Mouse (Mus musculus) bone marrow macrophage, adult 2 months (primary cell): ENCODE data around the gene Myo1g. TPM values are rescaled to one million over a fixed set of nuclear protein-coding genes. Genes with fewer than 3 reads are reported as not detected.
A peak's percentile ranks its signal among the peaks of the same experiment; 100 is the strongest.

Experiments
- H3K27ac ChIP-seq: 2 replicates; pipeline ENCODE4 v1.5.1; 2012; ENCODE audit warnings: low read depth, low read length; ENCODE audit not compliant: insufficient read depth
- H3K4me1 ChIP-seq: 2 replicates; pipeline ENCODE4 v1.6.1; 2012; ENCODE audit warnings: low read length; ENCODE audit not compliant: control insufficient read depth, insufficient read depth
- H3K4me3 ChIP-seq: 2 replicates; pipeline ENCODE4 v1.5.1; 2012; ENCODE audit warnings: mild to moderate bottlenecking, low read length, moderate library complexity; ENCODE audit not compliant: insufficient read depth
- CTCF ChIP-seq: IDR thresholded peaks from 2 replicates; pipeline ENCODE4 v1.5.1; 2012; ENCODE audit warnings: low read depth, mild to moderate bottlenecking, low read length, moderate library complexity
- POLR2A ChIP-seq: IDR thresholded peaks from 2 replicates; pipeline ENCODE4 v1.6.1; 2012; ENCODE audit warnings: mild to moderate bottlenecking, low read depth, low read length, borderline replicate concordance
- polyA plus RNA-seq: library from polyadenylated mRNA; stranded (reverse); fragments of >200 nt; gene quantifications from 2 replicates; pipeline ENCODE4 v1.2.4, GENCODE M21; 2012; ENCODE audit not compliant: missing spikeins, insufficient read depth, insufficient read length

The Myo1g gene
- polyA plus RNA-seq, 1 experiment: 106 TPM

DNA sequence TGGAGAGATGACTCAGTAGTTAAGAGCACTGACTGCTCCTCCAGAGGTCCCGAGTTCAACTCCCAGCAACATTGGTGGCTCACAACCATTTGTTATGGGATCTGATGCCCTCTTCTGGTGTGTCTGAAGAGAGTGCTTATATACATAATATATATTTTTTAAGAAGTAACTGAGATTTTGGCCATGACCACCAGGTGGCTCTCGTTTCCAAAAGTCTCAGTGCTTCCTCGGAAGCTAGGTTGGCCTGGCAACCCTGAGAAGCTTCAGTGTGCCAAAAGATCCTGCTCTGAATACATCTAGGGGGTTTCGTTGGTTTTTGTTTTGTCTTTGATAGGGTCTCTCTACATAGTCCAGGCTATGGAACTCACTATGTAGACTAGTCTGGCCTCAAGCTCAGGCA is 55.6 kb downstream of the Myo1g start:
- Histone ChIP-seq H3K4me3 (no peak overlapping the region), H3K27ac (no peak overlapping the region), H3K4me1 (peaks cover 42% of the 10 kb centered on the region)
- peak; percentile 84 for TF ChIP-seq CTCF
- TF ChIP-seq POLR2A: no peak

- no peak for TF ChIP-seq POLR2A
- peaks cover 31% of the 10 kb centered on the region for H3K4me1 ChIP-seq
- peak overlapping the region; percentile 76 for H3K27ac ChIP-seq
- H3K4me3 ChIP-seq: no peak overlapping the region
These were observed 57.5 kb downstream of the Myo1g start for GRCm38 (mm10) chr11:6463159-6463837.

Other genes with a start within 250 kb of the Myo1g start
- gene Tmed4, start 246.1 kb downstream of the Myo1g start, polyA plus RNA-seq: 52.9 and 55.0 TPM in 2 replicates
- 52.8 and 57.1 TPM in 2 replicates for gene Ogdh, start 229.3 kb downstream of the Myo1g start, polyA plus RNA-seq
- gene Zmiz2, start 131.9 kb downstream of the Myo1g start, polyA plus RNA-seq: 89.7 and 107 TPM in 2 replicates
- gene Ppia, start 105.5 kb downstream of the Myo1g start, polyA plus RNA-seq: 1,442 and 1,533 TPM in 2 replicates
- gene H2afv, start 76.5 kb downstream of the Myo1g start, polyA plus RNA-seq: 146 and 172 TPM in 2 replicates
- gene Purb, start 45.0 kb downstream of the Myo1g start, polyA plus RNA-seq: 37.3 and 37.7 TPM in 2 replicates
- gene Ccm2, start 25.9 kb upstream of the Myo1g start, polyA plus RNA-seq: 70.8 and 88.9 TPM in 2 replicates
- gene Nacad, start 85.1 kb upstream of the Myo1g start, polyA plus RNA-seq: not detected in 2 replicates
- gene Tbrg4, start 105.1 kb upstream of the Myo1g start, polyA plus RNA-seq: 15.5 and 24.1 TPM in 2 replicates
- gene Wap, start 117.7 kb upstream of the Myo1g start, polyA plus RNA-seq: not detected in 2 replicates
- gene Ramp3, start 137.6 kb upstream of the Myo1g start, polyA plus RNA-seq: not detected in 2 replicates